Comparison of ENCODE assay signal across 8 mouse cellular contexts in genomic region chr10:19014381-19015256, GRCm38 (mm10). TPM values are rescaled to one million over a fixed set of nuclear protein-coding genes. Genes with fewer than 3 reads are reported as not detected.
DNase-seq lines count a peak whose midpoint lies in the region; ATAC-seq and TF ChIP-seq lines count a peak whose summit lies in the region.

No protein-coding gene starts in this region.

- peak overlapping the region; percentile 95 for H3K4me3 ChIP-seq in spleen, adult 2 months (ENCODE audit: extremely low read depth, insufficient read depth, insufficient read length)
- H3K4me3 ChIP-seq in forebrain, embryonic 10.5 days, result peak overlapping the region; percentile 84
- peak overlapping the region; percentile 66 for H3K4me3 ChIP-seq in hindbrain, embryonic 14.5 days (replicated peaks; ENCODE audit: low read length)
- peak overlapping the region; percentile 69 for H3K4me3 ChIP-seq in liver, embryonic 15.5 days (replicated peaks)

- no peaks in the 10 kb centered on the region for H3K9me3 ChIP-seq in forebrain, embryonic 10.5 days
- H3K9me3 ChIP-seq in hindbrain, embryonic 14.5 days (ENCODE audit: control insufficient read depth, low read length), result no peaks in the 10 kb centered on the region
- no peaks in the 10 kb centered on the region for H3K9me3 ChIP-seq in liver, embryonic 15.5 days (replicated peaks)

- ATAC-seq in hindbrain, embryonic 14.5 days (ENCODE audit: low FRiP score), result no peak
- ATAC-seq in liver, embryonic 15.5 days (ENCODE audit: insufficient read depth), result peak; percentile 13

- DNase-seq in spleen, adult 2 months (ENCODE audit: low read depth in 1 of 2, low spot score in 2 of 2), result peak in 1 of 2 experiments; percentile 17
- DNase-seq in spleen, postnatal 14 days (ENCODE audit: low spot score in 2 of 2), result no peak
- peak; percentile 36 for DNase-seq in adrenal gland, postnatal 14 days
- peak; percentile 39 for DNase-seq in forebrain, embryonic 10.5 days (ENCODE audit: extremely low spot score, low spot score)
- DNase-seq in hindbrain, embryonic 14.5 days (ENCODE audit: low spot score), result peak; percentile 33
- DNase-seq in retina, adult 2 months (ENCODE audit: low read depth, low spot score), result peak; percentile 46
- no peak for DNase-seq in right cerebral cortex, adult 18-20 months

- H3K9ac ChIP-seq in hindbrain, embryonic 14.5 days, result peak overlapping the region; percentile 77
- H3K9ac ChIP-seq in liver, embryonic 15.5 days, result peak overlapping the region; percentile 66

- no peak for TF ChIP-seq POLR2A in spleen, adult 2 months (IDR thresholded peaks at IDR 0.05; ENCODE audit: low read depth, low read length)

- peak overlapping the region; percentile 95 for H3K27ac ChIP-seq in spleen, adult 2 months (ENCODE audit: insufficient read depth, low read length)
- H3K27ac ChIP-seq in forebrain, embryonic 10.5 days, result peak overlapping the region; percentile 87
- H3K27ac ChIP-seq in hindbrain, embryonic 14.5 days, result peak overlapping the region; percentile 44; the same call in 1 of the 2 replicates
- peak overlapping the region; percentile 73 for H3K27ac ChIP-seq in liver, embryonic 15.5 days (replicated peaks)

- peaks cover 6% of the 10 kb centered on the region for H3K36me3 ChIP-seq in spleen, adult 2 months (ENCODE audit: control insufficient read depth, insufficient read depth, low read length)
- H3K36me3 ChIP-seq in forebrain, embryonic 10.5 days (replicated peaks), result no peaks in the 10 kb centered on the region
- H3K36me3 ChIP-seq in hindbrain, embryonic 14.5 days (replicated peaks; ENCODE audit: control insufficient read depth, insufficient read depth), result no peaks in the 10 kb centered on the region
- no peaks in the 10 kb centered on the region for H3K36me3 ChIP-seq in liver, embryonic 15.5 days (replicated peaks)

- H3K27me3 ChIP-seq in spleen, adult 2 months (ENCODE audit: control insufficient read depth, insufficient read depth, low read length), result no peaks in the 10 kb centered on the region
- H3K27me3 ChIP-seq in forebrain, embryonic 10.5 days (ENCODE audit: poor library complexity, severe bottlenecking), result peaks cover 28% of the 10 kb centered on the region
- no peaks in the 10 kb centered on the region for H3K27me3 ChIP-seq in hindbrain, embryonic 14.5 days (ENCODE audit: control insufficient read depth, insufficient read depth, low read length)
- H3K27me3 ChIP-seq in liver, embryonic 15.5 days, result no peaks in the 10 kb centered on the region; the same call in 1 of the 2 replicates

- H3K4me2 ChIP-seq in hindbrain, embryonic 14.5 days (replicated peaks), result peak overlapping the region; percentile 87
- H3K4me2 ChIP-seq in liver, embryonic 15.5 days, result peak overlapping the region; percentile 88

- peaks cover 14% of the 10 kb centered on the region for H3K4me1 ChIP-seq in spleen, adult 2 months (ENCODE audit: control insufficient read depth, insufficient read depth, insufficient read length)
- H3K4me1 ChIP-seq in forebrain, embryonic 10.5 days, result peaks cover 23% of the 10 kb centered on the region
- peaks cover 7% of the 10 kb centered on the region; the same call in 1 of the 2 replicates for H3K4me1 ChIP-seq in hindbrain, embryonic 14.5 days (replicated peaks; ENCODE audit: control insufficient read depth, insufficient read depth, low read length)
- peaks cover 25% of the 10 kb centered on the region for H3K4me1 ChIP-seq in liver, embryonic 15.5 days (replicated peaks)

- WGBS in spleen, adult 2 months, result under 1% methylated on average over 43 of the region's 43 CpGs
- WGBS in forebrain, embryonic 10.5 days, result under 1% methylated on average over 43 of the region's 43 CpGs
- under 1% methylated on average over 43 of the region's 43 CpGs for WGBS in hindbrain, embryonic 14.5 days
- under 1% methylated on average over 43 of the region's 43 CpGs for WGBS in liver, embryonic 15.5 days (ENCODE audit: insufficient replicate concordance)

- peak; percentile 4; the same call in 1 of the 2 replicates for TF ChIP-seq CTCF in spleen, adult 2 months (IDR thresholded peaks at IDR 0.05; ENCODE audit: extremely low read depth, insufficient read depth, insufficient read length, insufficient replicate concordance)

RNA-seq across cellular contexts. Expression of gene Tnfaip3, which starts 0.8 kb away (rescaled TPM):
- polyA plus RNA-seq in spleen, adult 2 months (2012; rRNA removed), result 12.2 and 13.0 TPM in 2 replicates
- 4.7 and 10.3 TPM in 2 replicates for total RNA-seq in adrenal gland, postnatal 14 days (2021)
- polyA plus RNA-seq in forebrain, embryonic 10.5 days (2016; fragmentation: Nextera tagmentation; extraction: Ambion mirVana), result 1.00 and 1.1 TPM in 2 replicates
- 2.9 and 3.0 TPM in 2 replicates for polyA plus RNA-seq in hindbrain, embryonic 14.5 days (2014; fragmentation: Nextera tagmentation; extraction: Ambion mirVana)
- 1.3 and 1.5 TPM in 2 replicates for polyA plus RNA-seq in liver, embryonic 15.5 days (2015; fragmentation: Nextera tagmentation; extraction: Ambion mirVana)

Comparison
In these comparisons a context has a peak if more than half of its experiments do, and no peak if none do; other contexts are left out.
1. DNase-seq: peak in adrenal gland, postnatal 14 days (single experiment), forebrain, embryonic 10.5 days (single experiment), hindbrain, embryonic 14.5 days (single experiment) and retina, adult 2 months (single experiment); none in spleen, postnatal 14 days (0 of 2) and right cerebral cortex, adult 18-20 months (single experiment).
2. H3K27ac ChIP-seq: peak in every context shown above with its lines; median percentile 95 in spleen, adult 2 months; 87 in forebrain, embryonic 10.5 days; 73 in liver, embryonic 15.5 days; 44 in hindbrain, embryonic 14.5 days.
3. Peak in every context shown above with its lines, with median percentiles within 50 percentile points of each other: H3K4me3 ChIP-seq.